Mouse (Mus musculus) spleen, adult 12 weeks (tissue): ENCODE results near the gene Camta1.

Experiments used
- DNase-seq: peaks from one replicate; pipeline ENCODE4 v3.0.0; 2022; ENCODE audit warnings: low spot score

Camta1 gene

GRCm38 (mm10) chr4:151595116-151595515 is 266.6 kb downstream of the Camta1 start:
- DNase-seq = no peak

DNA sequence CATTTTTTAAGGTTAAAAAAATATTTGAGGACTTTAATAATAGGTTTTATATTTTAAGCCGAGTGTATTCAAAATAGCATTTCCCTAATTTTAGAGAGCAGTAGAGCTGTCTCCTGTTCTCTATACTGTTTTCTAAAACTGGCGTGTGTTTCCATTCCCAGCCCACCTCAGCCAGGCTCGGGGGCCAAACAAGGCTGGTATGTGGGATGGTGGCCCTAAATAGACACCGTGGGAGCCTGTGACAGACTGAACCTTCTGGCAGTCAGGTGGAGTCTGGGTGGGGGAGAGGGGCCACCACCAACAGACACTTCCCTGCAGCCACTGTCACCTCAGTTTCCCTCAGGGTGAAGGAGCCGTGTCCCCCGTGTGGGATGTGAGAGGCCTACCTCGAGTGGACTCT is 268.6 kb downstream of the Camta1 start:
- no peak for DNase-seq

GRCm38 (mm10) chr4:151586074-151586473 is 275.6 kb downstream of the Camta1 start:
- DNase-seq = no peak

- DNase-seq = no peak
These were observed 283.7 kb downstream of the Camta1 start for GRCm38 (mm10) chr4:151577961-151578360.

DNA sequence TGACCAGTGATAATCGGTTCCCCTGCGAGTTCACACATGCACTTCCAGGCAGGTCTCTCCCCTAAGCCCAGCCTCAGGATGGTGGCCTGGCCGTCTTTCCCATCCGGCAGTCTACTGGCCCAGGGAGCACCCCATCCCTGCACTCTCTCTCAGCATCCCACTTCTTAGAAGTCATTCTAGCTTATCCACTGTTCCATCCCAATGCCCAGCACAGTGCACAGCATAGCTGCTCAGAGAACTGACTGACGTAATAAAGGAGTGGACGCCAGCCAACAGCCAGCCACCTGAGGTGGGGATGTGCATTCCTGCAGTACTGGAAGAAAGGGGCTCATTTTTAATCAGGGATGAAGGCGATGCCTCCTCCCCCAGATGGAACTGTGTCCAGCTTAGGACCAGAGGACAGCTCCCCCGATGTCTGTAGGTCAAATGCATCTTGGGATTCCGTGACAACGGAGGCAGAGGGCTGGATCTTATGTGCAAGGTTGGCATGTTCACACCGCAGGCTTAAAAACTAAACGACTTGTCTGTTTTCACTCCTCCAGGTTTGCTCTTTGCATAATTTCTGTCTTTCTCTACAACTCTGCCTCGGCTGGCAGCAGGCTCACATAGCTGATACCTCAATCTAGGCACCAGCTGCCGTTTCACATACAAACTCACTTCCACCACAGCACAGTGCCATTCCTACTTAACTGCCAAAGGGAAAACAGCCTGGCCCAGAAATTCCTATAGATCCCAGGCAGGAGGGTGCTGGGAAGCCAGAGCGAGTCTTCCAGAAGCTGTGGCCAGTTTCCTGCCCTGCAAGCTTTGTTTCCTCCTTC is 285.2 kb downstream of the Camta1 start:
- DNase-seq = no peak

DNA sequence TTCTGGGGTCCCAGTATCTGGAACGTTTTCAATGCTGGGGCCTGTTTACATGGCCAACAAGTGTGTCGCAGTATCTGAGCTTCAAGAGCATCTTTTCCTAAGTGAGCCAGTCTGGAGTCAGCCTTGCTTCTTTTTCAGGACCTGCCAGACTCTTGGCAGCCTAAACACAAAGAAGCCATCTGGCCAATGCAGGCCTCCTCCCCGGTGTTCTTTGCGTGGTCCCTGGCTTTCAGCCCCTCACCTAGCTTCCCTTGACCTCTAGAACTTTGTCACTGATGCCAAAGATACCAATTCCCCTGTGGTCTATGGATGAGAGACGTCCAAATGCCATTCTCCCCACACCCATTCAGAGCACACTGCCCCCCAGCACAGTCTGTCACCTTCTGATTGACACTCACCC is 289.0 kb downstream of the Camta1 start:
- DNase-seq = no peak

GRCm38 (mm10) chr4:151569586-151569985 is 292.1 kb downstream of the Camta1 start:
- no peak for DNase-seq

DNA sequence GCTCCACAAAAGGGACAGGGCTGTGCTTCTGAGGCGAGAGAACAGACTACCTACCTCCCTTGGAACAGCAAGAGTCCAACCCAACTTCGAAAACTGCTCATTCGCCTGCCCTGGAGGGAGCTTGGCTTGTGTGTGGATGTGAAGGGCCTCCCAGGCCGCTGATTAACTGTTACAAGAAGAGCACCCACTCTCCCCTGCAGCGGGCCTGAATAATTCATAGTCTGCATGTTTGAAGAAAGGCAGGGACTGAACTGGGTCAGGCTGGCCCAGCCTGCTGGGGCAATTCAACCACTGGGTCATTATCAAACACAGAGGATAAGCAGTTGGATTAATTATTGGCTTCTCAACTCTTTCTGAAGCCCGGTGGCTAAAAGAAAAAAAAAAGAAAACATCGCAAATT is 292.8 kb downstream of the Camta1 start:
- no peak for DNase-seq

DNA sequence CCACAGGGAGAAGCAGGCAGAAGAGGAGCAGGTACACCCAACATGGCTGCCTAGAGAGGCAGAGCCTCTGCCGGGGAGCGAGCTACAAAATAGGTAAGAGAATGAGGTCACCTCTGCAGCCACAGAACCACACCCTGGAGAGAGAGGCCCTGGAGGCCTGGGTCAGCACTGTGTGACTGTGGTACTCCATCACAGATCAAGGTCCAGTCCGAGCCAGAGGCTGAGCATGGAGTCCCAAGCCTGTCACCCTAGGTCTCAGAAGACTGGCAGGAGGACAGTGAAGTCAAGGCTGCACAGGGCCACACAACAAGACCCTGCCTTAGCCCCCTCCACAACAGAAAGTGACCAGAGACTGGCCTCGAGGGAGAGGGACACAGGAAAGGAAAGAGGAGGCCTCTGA is 294.6 kb downstream of the Camta1 start:
- no peak for DNase-seq

GRCm38 (mm10) chr4:151555505-151555904 is 306.2 kb downstream of the Camta1 start:
- DNase-seq = no peak

DNA sequence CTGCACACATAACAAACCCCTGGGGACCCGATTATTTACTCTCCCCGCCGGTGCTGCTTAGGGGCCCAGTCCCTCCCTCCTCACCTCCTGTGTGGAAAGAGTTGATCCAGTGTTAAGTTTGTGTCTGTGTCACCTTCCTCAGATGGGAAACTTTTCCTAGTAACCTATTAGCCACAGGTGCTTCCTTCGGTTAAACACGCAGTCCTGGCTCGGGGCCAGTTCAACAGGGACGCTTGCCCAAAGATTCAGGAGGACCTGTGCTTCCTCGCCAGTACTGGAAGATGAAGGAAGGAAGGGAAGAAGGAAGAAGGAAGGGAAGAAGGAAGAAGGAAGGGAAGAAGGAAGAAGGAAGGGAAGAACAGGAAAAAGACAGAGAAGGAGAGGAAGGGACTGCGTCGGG is 312.2 kb downstream of the Camta1 start:
- DNase-seq = no peak

DNA sequence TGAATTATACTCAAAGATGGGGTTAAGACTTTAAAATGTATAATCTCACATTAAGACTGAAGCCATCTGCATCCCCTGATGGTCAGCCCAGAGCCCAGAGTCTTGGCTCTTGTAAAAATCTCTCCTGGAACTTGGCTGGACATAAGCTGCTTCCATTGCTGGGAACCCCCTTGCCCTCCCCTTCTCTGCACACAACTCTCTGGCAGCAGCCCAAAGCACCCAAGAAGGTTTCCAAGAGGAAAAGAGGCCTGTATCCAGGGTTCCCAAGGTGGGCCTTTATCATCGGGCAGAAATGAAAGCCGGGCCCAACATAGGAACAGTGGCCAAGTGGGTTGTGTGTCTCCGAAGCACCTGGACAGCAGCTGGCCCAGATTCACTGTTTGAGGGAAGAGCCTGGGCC is 316.2 kb downstream of the Camta1 start:
- no peak for DNase-seq

GRCm38 (mm10) chr4:151544191-151544590 is 317.5 kb downstream of the Camta1 start:
- DNase-seq = no peak

DNA sequence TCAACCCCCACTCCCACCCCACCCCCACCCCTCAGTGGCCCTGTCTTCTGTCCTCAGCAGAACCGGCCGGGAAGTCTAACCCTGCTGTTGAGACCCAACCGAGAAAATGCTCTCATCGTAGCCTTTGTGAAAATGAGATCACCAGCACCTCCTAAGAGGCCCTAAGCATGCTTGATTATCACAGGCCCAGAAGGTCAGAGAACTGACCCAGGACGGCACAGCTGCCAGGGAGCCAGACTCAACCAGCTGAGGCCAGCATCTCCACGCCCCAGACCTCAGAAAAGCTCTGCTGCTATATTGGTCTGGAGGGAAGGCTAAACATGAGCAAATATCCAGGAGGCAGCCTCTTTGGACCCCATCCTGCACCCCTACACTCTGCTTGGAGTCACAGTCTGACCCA is 321.1 kb downstream of the Camta1 start:
- DNase-seq = no peak

- DNase-seq = no peak
These were observed 321.8 kb downstream of the Camta1 start for GRCm38 (mm10) chr4:151539881-151540280.

GRCm38 (mm10) chr4:151539167-151539525 is 322.5 kb downstream of the Camta1 start:
- DNase-seq = no peak

DNA sequence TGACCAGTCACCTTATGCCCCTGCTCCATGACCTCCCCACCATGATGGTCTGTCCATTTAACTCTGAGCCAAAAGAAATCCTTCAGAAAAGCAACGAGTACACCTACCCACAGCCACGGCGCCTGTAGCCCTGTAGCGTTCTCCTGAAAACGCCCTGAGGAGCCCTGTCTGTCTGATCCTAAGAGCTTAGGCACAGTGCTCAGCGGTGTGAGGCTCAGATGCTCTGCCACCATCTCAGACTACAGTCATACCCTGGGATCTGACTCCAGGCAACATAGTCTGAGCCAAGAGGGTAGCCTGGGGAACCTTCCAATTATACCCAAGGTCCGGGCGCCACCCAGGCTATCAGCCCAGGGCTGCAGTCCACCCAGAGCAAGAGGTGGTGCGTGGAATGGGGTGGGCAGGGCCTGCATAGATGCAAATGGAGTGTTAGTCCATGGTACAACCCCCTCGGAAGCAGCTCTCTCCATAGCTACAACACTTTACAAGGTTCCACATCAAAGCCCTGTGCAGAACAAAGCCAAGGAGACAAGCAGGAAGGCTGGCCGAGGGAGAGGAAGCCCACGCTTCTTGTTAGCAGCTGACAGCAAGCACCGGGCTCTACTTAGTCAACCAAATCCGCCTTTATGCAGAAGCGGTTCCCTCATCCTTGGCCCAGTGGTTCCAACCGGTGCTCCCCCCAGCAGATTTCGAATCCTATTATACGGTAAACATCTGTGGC is 323.1 kb downstream of the Camta1 start:
- DNase-seq = no peak

DNA sequence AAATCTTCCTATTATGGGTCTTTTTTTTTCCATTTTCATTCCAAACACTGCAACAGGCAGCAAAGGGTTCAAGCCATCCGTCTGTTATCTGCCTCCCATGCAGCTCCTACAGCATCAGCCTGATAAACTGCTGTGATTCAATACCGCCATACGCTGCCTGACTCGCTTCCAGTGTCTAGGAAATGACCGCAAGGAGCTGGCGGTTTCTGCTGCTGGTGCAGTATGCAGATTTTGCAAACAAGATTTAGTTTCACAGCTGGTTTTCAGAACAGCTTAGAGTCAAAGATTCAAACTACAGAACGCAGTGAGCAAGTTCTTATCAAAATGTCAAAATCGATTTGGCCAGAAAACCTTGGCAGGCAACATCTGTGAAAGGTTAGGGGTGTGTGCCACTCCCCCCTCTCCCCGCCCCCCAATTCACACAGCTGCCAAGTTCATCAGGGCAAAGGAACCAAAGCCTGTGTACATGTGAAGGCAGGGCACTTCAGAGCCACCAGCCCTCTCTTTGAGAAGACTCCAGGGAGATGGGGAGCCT is 325.7 kb downstream of the Camta1 start:
- no peak for DNase-seq

- DNase-seq = no peak
These were observed 328.2 kb downstream of the Camta1 start for GRCm38 (mm10) chr4:151533451-151533850.

- no peak for DNase-seq
These were observed 333.2 kb downstream of the Camta1 start for GRCm38 (mm10) chr4:151528436-151528835.

DNA sequence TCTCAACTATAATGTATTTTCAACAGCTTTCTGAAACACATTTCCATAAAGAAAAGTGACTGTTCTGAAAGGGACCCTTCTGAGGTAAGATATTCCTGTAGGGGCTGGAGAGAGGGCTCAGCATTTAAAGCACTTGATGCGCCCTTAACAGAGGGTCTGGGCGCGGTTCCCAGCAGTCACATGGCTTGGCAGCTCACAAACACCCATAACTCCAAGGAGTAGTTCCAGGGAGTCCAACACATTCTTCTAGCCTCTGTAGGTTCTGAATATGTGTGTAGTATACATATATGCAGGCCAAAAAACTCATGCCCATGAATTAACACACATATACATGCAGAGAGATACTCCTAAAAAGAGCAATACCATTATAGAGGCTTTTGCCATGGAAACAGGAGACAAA is 333.9 kb downstream of the Camta1 start:
- DNase-seq = no peak

GRCm38 (mm10) chr4:151520103-151520502 is 341.6 kb downstream of the Camta1 start:
- DNase-seq = no peak

DNA sequence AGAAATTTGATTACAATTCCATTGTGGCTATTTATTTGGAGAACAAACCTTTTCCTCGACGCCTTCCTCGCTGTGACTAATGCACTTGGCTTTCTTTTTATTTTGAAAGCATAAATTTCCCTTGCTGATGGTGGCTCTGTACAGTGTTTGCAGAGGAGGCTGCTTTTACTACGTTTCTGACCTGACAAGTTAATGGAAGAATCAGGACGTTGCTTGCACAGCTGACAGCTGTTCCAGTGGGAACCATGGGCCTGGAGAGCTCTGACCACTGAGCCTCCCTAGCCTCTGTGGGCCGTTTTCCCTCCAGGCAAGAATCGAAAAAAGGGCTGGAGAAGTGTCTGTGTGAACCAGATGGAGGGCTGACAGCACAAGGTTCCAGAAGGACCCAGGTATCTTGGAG is 342.7 kb downstream of the Camta1 start:
- no peak for DNase-seq
